Mouse (Mus musculus) gastrocnemius, adult 18-20 months (tissue): ENCODE measurements around the gene Tmem52. TPM values are rescaled to one million over a fixed set of nuclear protein-coding genes. Genes with fewer than 3 reads are reported as not detected.
"Not testable (repeated sequence)": the region's sequence is repeated elsewhere in the genome, so short reads cannot be mapped to it uniquely, and the experiment has no call there.

Experiments
- DNase-seq: peaks from one replicate; pipeline ENCODE4 v3.0.0; 2021; ENCODE audit warnings: low spot score
- total RNA-seq, 2 experiments: library from RNA; stranded (reverse); gene quantifications; 2 replicates each; pipeline ENCODE4 v1.2.3; 2021

Tmem52 gene
- total RNA-seq, 2 experiments from 2014 or later, result 138 to 243 TPM

DNA sequence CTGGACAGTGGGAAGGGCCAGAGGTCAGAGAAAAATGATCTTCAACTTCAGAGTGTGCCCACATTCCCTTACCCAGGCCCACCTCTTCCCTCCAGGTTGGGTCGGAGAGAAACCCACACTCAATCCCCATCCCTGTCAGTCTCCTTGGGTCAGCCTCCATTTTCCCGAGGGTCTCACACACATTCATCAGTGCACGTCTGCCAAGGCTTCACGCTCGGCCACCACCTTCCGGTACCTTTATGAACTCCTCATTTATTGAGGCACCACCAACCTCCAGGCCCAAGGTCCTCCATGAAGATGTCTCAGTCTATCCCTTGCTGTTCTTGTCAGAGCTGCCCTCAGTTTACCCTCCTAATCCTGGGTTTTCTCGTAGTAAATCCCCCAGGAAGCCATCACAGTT lies 2.1 kb downstream of the Tmem52 start:
- DNase-seq, result no peak

- DNase-seq, result no peak
These were observed 2.5 kb downstream of the Tmem52 start for GRCm38 (mm10) chr4:155471406-155471805.

DNA sequence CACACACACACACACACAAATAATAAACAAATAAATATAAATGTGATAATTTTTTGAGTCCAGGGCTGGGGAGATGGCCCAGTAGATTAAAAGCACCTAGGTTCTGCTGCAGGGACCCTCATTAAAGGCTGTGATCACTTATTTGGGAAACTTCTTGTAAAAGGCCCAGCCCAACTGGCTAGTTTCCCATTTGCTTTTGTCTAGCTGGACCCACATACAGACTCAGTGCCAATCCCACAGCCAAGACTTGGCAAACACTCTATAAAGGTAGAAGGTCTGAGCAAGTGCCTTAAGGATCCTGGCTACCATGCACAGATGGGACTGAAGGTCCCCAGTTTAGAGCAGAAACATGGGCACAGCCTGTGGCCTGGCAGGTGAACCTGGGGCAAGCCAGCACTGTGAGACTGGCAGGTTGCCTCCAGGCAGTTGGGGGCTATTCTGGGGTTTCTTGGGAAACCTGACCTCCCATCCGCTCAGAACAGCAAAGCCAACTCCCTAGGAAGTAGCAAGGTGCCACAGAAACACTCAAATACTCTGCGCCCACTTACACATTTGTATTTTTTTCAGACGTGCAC lies 3.9 kb downstream of the Tmem52 start:
- DNase-seq, result peak; percentile 74

- DNase-seq, result peak; percentile 86
These were observed 4.4 kb downstream of the Tmem52 start for GRCm38 (mm10) chr4:155473319-155473718.

DNA sequence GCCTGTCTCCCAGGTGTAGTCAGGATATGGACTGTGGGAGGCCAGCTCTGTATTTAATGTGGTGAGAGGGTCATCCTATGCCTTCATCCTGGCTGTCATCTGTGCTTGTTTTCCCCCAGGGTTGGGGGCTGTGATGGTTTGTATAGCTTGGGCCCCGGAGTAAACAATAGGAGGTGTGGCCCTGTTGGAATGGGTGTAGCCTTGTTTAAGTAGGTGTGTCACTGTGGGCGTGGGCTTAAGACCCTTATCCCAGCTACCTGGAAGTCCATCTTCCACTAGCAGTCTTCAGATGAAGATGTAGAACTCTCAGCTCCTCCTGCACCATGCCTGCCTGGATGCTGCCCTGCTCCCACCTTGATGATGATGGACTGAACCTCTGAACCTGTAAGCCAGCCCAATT lies 4.9 kb downstream of the Tmem52 start:
- DNase-seq, result not testable (repeated sequence)

GRCm38 (mm10) chr4:155481381-155482124 lies 12.6 kb downstream of the Tmem52 start:
- peak; percentile 84 for DNase-seq

DNA sequence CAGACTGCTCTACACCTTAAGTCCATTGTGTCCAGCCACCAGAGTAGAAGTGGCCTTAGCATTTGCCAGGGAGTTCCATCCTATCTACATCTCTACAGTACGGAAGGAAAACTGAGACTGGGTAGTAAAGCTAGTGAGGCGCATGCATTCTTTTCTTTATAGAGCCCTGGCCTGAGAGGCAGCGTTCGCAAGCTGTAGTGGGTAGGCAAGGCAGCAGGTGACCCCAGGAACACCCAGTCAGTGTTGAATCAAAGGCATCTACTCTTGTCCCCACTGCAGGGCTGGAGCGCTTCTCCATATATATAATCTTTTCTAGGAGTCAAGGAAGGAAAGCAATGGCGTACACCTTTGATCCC lies 13.2 kb downstream of the Tmem52 start:
- no peak for DNase-seq

DNA sequence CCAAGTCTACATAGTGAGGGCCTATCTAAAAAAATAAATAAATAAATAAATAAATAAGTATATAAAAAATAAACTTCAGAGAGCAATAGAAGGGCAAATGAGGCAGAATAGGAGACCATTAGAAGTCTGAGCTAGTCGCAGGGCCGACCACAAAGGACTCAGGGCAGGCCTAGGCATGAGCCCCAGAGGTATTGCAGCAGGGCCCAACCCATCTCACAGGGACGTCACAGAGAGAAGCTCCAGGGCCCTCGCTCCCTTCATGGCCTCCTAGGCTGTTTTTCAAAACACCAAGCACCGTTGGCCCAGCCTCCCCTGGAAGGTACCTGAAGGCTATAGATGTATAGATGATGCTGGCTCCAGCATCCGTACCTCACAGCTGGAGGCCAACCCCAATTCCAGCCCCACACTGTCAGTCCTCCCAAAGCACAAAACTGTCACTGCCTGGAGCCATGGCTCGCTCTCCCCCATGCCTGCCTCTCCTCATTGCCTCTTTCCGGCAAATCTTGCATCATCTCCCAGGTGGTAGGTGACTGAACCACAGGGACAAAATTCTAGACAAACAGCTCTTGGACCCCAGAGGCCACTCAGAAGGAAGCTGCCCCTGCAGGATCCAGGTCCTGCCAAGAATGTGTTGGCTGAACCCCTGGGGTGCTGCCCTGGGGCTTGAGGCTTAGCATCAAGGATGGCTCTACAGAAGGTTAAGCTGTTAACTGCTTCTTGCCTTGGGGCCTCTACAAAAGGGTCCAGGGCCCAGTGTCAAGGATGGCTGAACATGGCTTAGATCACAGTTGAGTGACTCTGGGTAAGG lies 14.0 kb downstream of the Tmem52 start:
- no peak for DNase-seq

DNA sequence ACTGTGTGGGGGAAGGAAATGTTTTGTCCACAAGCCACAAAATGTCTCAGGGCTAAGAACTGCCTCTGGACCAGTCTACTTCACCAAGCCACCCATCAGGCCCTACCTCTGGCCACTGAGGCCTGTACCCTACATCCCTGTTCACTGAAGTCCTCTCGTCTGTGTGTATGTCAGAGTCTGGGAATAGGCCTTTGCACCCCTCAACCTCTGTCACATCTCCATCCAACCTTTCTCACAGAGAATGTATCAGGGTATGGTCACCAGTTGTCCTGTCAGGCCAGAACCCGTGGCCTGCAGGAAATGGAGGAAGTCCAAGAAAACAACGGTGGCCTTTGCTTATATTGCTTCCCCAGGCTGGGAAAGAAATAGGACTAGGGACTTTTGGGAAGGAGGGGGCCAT lies 16.6 kb downstream of the Tmem52 start:
- no peak for DNase-seq

DNA sequence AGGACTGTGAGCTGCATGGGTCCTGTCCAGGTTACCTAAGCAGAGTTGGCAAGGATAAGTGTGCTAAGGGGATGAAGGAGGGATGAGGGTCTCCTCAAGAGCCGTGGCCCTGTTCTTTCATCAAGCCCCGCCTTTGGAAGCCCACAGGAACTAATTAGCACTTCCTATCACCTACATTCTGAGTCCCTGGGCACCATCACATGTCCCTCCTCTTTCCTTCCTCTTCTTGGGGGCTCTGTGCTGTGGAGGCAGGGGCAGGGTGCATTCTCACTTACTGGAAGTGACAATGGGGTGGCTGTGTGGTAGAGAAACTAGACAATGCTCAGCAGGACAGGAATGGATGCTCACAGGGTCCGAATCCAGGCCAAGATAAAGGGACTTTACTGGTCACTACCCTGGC lies 18.8 kb downstream of the Tmem52 start:
- DNase-seq, result no peak

GRCm38 (mm10) chr4:155488232-155489025 lies 19.5 kb downstream of the Tmem52 start:
- peak; percentile 51 for DNase-seq

- DNase-seq, result no peak
These were observed 20.4 kb downstream of the Tmem52 start for GRCm38 (mm10) chr4:155489101-155489970.

DNA sequence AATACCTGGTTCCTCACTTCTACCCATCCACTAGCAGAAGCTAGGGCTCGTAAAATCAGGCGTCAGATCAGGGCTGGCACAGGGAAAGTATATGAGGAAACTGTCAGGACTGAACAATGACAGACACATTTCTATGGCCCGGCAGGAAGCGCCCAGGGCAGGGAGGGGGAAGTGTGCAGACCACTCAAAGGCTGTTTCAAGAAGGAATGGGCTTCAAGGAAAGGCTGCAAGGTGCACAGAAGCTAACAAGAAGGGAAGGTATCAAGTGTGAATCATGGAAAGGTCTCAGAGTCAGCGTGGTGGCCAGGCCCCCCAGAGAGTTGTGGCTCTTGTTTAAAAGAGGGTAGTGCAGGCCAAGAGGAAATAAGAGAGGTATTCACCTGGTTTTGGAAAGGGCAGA lies 21.5 kb downstream of the Tmem52 start:
- DNase-seq, result no peak

- peak; percentile 94 for DNase-seq
These were observed 22.1 kb downstream of the Tmem52 start, which contains the start of gene Gnb1 for GRCm38 (mm10) chr4:155490990-155491504. TSS of gene Gnb1 (plus strand) at chr4:155491361.

GRCm38 (mm10) chr4:155491529-155492130 lies 22.7 kb downstream of the Tmem52 start:
- DNase-seq, result no peak

- peak; percentile 32 for DNase-seq
These were observed 23.3 kb downstream of the Tmem52 start for GRCm38 (mm10) chr4:155492131-155492633.

DNA sequence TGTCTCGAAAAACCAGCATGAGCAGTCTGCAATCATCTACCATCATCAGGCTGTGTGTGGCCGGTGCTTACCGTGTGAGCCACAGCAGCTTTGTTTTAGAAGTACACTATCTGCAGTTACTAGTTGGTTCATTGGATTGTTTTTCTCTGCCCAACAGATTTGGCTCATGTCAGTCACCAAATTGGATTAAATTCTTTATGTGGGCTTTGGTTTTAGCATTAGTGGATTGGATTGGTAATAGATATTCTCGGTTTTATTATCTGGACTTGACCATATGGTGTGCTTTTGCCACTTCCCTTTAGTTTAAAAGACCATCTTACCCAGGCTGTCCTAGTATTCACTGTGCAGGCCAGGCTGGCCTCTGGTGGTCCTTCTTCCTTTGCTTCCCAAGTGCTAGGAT lies 26.0 kb downstream of the Tmem52 start:
- DNase-seq, result no peak

- no peak for DNase-seq
These were observed 29.0 kb downstream of the Tmem52 start for GRCm38 (mm10) chr4:155497963-155498362.

GRCm38 (mm10) chr4:155501126-155501525 lies 32.2 kb downstream of the Tmem52 start:
- DNase-seq, result no peak

GRCm38 (mm10) chr4:155505067-155505466 lies 36.2 kb downstream of the Tmem52 start:
- DNase-seq, result no peak
